Mouse (Mus musculus) lung, postnatal 0 days (tissue): Measurements from ENCODE around the gene Mvb12b.

Source experiments
- CTCF ChIP-seq: IDR thresholded peaks from 2 replicates; pipeline ENCODE4 v1.5.1; 2016; ENCODE audit warnings: antibody characterized with exemption, mild to moderate bottlenecking
- EP300 ChIP-seq: IDR thresholded peaks from 2 replicates; pipeline ENCODE4 v1.6.1; 2016; ENCODE audit warnings: antibody characterized with exemption, mild to moderate bottlenecking, control low read depth

- TF ChIP-seq CTCF, result no peak
- TF ChIP-seq EP300, result no peak
These were observed 133.5 kb downstream of the Mvb12b start for GRCm38 (mm10) chr2:33754317-33754633.
